Mouse (Mus musculus): ENCODE measurements around the gene Ppid. TPM values are rescaled to one million over a fixed set of nuclear protein-coding genes. Genes with fewer than 3 reads are reported as not detected.
"Not testable (repeated sequence)": the region's sequence is repeated elsewhere in the genome, so short reads cannot be mapped to it uniquely, and the experiment has no call there.

The Ppid gene
- total RNA-seq, 2 experiments from 2014 or later = 55.1 to 72.5 TPM

DNA sequence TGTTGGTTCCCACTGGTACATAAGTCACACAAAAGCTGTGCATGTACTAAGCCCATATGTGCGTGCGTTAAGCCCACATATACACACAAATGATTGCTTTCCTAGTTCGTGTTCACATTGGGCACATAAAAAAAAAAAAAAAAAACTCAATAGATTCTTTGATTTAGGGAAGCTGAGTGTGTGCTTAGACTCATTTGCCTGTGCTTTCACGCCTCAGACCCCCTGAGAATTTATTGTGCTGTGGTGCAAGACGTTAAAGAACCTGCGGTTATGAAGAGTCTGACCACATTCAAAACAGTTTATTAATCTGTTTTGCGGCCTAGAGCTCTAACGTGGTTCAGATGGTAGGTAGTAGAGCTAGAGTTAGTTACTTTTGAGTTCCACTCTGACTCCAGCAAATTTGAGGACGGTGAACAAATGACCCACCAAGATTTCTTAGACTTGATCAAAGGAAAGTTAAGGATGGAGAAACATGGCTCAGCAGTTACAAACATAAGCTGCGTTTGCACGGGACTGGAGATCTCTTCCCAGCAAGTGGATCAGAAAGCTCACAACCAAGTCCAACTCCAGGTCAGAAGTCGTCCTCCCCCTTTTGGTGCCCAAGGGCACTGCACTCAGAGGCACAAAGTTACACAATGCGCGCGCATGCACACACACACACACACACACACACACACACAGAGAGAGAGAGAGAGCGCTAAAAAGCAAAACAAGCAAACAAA, 22.4 kb upstream of the Ppid start:
- no peak for DNase-seq (ENCODE audit: low spot score in 2 of 2)

GRCm38 (mm10) chr3:79569351-79569681, 21.8 kb upstream of the Ppid start:
- intact Hi-C loops (cut with DNase I) = loop anchor here (5.0 to 10.0 kb wide), 2 partner anchors 52 to 285 kb away; partner anchors contain the start of gene Rapgef2
- no peak for DNase-seq (ENCODE audit: low spot score in 2 of 2)

More for the DNA sequence above, 22.4 kb upstream of the Ppid start:
- intact Hi-C loops (cut with DNase I) = loop anchor here (5.0 to 10.0 kb wide), 2 partner anchors 51 to 284 kb away; partner anchors contain the start of gene Rapgef2

DNA sequence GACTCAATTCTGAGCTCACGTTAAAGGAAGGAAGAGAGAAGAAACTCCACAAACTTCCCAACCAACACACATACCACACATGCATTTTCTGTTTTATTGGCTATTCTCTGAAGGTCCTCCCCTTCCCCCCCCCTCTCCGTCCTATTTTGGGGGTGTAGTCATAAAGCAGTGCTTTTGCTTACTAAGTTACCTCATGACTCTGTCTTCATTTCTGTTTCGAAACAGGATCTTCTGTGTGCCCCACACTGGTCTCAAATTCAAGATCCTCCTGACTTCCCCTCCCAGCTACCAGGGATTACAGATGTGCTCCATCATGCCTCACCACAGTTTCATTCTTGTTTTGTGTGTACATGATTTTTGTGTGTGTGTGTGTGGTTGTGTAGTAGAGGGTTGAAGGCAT, 18.7 kb upstream of the Ppid start:
- DNase-seq (ENCODE audit: low spot score in 2 of 2) = no peak
- intact Hi-C loops (cut with DNase I) = no loop called here

GRCm38 (mm10) chr3:79573376-79573775, 17.8 kb upstream of the Ppid start:
- DNase-seq (ENCODE audit: low spot score in 2 of 2); intact Hi-C loops (cut with DNase I): not testable (repeated sequence)

DNA sequence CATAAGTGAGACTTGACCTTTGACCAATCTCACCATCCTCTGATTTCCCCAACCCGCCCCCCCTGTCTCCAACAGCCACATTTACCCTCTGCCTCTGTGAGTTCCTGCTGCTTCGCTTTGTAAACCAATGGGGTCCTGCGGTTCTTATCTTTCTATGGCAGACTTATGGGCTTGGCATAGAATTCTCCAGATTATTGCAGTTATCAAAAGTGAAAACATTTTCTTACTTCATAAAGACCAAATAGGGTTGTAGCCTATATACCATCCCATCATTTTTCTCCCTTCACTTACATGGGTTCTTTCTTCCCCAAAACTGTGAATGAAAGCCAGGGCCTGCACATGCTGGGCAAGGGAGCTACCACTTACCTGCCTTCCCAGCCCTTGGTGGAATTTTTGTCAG, 16.8 kb upstream of the Ppid start:
- no peak for DNase-seq (ENCODE audit: low spot score in 2 of 2)
- intact Hi-C loops (cut with DNase I) = no loop called here

- no peak for DNase-seq (ENCODE audit: low spot score in 2 of 2)
- intact Hi-C loops (cut with DNase I) = no loop called here
Observed at GRCm38 (mm10) chr3:79575576-79576467, 15.3 kb upstream of the Ppid start.

DNA sequence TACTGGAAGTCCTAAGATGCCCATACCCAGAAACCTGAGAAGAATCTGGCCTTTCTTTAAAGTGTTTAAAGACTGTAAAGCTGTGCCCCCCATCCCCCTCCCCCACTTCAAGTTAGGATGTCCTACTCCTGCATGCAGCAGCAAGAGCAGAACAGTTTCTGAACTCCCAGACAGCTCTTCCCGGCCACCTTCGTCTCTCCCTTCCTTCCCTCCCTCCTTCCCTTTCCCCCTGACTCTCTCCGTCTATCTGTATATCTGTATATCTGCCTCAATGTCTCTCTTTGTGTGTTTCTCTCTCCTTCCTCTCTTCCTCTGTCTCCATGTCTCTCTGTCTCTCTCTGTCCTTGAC, 14.7 kb upstream of the Ppid start:
- intact Hi-C loops (cut with DNase I) = no loop called here

GRCm38 (mm10) chr3:79576865-79577264, 14.3 kb upstream of the Ppid start:
- intact Hi-C loops (cut with DNase I) = no loop called here
- DNase-seq (ENCODE audit: low spot score in 2 of 2) = no peak

More for the DNA sequence above, 14.7 kb upstream of the Ppid start:
- DNase-seq (ENCODE audit: low spot score in 2 of 2) = no peak

- DNase-seq (ENCODE audit: low spot score in 2 of 2) = peak in 1 of 2 experiments; percentile 6
- intact Hi-C loops (cut with DNase I) = no loop called here
Observed at GRCm38 (mm10) chr3:79577606-79578005, 13.5 kb upstream of the Ppid start.

GRCm38 (mm10) chr3:79578164-79578563, 13.0 kb upstream of the Ppid start:
- DNase-seq (ENCODE audit: low spot score in 2 of 2) = no peak
- intact Hi-C loops (cut with DNase I) = no loop called here

DNA sequence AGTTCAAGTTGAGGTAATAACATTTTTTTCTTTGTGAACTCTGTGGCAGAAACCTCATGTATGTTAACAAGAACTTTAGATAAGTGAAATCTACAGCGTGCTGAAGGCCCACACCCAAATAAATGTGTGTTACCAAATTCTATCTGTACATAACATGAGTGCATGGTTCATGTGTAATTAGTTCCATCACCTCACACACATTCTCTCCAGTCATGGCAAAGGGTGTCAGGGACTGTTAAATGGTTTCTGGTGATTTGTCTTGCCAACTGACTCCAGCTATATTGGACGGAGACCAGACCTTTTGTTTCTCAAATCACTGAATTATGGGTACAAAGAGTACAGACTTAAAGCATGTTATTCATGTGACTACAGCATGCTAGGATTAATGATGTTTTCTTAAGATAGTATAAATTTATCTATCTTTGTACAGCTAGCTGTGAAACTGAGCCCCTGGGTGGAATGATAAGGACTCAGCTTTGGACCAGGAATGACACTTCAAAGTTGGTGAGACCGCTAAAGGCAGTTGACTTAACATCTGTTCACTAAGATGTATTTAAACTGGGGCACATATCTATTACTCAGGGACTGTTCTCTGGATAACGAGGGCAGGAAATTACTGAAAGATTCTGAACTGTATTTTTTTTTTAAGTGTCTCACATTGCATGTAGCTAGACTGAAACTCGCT, 11.1 kb upstream of the Ppid start:
- intact Hi-C loops (cut with DNase I) = no loop called here
- no peak for DNase-seq (ENCODE audit: low spot score in 2 of 2)

DNA sequence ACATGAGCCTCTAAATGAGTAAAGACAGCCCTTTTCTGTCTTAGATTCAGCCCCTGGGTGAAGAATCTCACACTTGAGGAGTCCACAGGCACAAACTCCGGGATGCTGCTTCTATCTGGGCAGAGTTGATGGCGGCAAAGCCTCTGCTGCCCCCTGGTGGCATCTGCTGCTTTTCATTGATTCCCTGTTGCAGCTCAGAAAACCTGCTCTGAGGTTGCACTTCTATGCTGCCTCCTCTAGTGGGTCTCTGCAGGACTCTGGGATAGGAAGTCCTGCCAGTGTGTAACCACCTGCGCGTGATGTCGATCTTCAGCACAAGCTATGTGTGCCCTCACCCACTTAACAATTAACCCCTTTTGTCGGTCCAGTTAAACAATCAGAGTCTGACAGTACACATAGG, 4.3 kb upstream of the Ppid start:
- peak; percentile 87 to 92 for DNase-seq (ENCODE audit: low spot score in 2 of 2)
- intact Hi-C loops (cut with DNase I) = loop anchor here (2.0 to 5.0 kb wide), 4 partner anchors 85 to 628 kb away; no protein-coding TSS in a partner anchor

DNA sequence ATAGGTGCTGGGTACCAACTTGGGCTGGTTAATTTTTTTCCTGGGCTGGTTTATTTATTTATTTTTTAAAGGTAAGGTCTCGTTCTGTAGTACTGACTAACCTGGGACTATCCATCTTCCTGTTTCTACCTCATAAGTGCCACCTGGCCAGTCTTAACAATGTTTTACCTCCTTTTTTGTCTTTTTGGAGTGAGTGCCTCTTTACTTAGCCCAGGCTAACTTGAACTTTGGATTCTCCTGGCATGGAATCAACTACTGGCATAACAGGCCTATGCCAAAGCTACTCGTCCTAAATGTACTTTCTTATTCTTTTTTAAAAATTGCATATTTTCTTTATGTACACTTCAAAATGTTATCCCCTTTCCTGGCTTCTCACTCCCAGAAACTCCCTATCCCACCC, 1.5 kb upstream of the Ppid start:
- DNase-seq (ENCODE audit: low spot score in 2 of 2) = no peak
- intact Hi-C loops (cut with DNase I) = loop anchor here (5.0 to 10.0 kb wide), 3 partner anchors 87 to 495 kb away; no protein-coding TSS in a partner anchor

GRCm38 (mm10) chr3:79591793-79592471, 790 bp downstream of the Ppid start:
- intact Hi-C loops (cut with DNase I) = loop anchor here (10.0 kb wide), 1 partner anchor 497 kb away; no protein-coding TSS in a partner anchor
- no peak for DNase-seq (ENCODE audit: low spot score in 2 of 2)

GRCm38 (mm10) chr3:79595468-79595867, 4.3 kb downstream of the Ppid start:
- no peak for DNase-seq (ENCODE audit: low spot score in 2 of 2)
- intact Hi-C loops (cut with DNase I) = loop anchor here (10.0 kb wide), 1 partner anchor 501 kb away; no protein-coding TSS in a partner anchor

- intact Hi-C loops (cut with DNase I) = no loop called here
- DNase-seq (ENCODE audit: low spot score in 2 of 2) = no peak
Observed at GRCm38 (mm10) chr3:79609886-79610285, 18.7 kb downstream of the Ppid start.

DNA sequence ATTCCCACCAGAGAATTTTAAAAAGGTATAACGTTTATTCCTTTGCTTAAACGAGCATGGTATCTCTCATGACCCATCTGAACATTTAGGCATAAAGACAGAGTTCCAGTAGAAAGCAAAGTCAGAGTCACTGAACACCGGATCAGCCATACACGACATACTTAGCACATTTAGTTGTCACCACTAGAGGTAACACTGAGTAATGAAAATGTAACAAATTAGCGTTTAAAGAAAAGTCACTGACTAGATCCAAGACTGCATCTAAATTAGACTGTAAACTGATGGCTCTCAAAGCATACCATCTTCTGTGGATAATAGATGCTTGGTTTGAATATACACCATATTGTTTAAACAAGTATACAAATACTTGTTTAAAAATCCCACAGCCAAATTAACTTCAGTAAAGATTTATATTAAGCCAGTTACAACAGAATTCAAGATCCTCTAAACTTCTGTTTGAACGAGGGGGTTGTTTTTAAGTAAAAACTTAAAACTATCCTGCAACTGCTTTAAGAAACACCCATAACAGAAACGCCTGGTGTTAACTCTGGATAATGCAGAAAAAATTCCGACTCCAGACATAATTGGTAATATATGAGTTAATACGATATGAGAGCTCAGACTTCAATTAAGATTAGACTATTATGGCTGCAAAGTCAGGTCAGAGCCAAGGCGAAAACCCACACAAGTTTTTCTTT, 36.5 kb downstream of the Ppid start:
- intact Hi-C loops (cut with DNase I) = no loop called here
- DNase-seq (ENCODE audit: low spot score in 2 of 2) = no peak

- DNase-seq (ENCODE audit: low spot score in 2 of 2) = no peak
- intact Hi-C loops (cut with DNase I) = no loop called here
Observed at GRCm38 (mm10) chr3:79628182-79628560, 37.0 kb downstream of the Ppid start.
